Mouse (Mus musculus) kidney, embryonic 15.5 days (tissue): ENCODE measurements around the gene Cdipt. TPM values are rescaled to one million over a fixed set of nuclear protein-coding genes. Genes with fewer than 3 reads are reported as not detected.

Source experiments
- ATAC-seq: fragments of 200-750 bp; cut with Nextera tagmentation; replicated peaks from 2 replicates; pipeline ENCODE4 v1.8.0; 2017; ENCODE audit warnings: moderate TSS enrichment; ENCODE audit not compliant: low FRiP score
- H3K27ac ChIP-seq: fragments of 300-500 bp; sonication (generic); 2 replicates; pipeline ENCODE4 v1.5.1; 2015; ENCODE audit warnings: mild to moderate bottlenecking, inconsistent platforms
- H3K27me3 ChIP-seq: fragments of 300-500 bp; sonication (generic); 2 replicates; pipeline ENCODE4 v1.6.1; 2015; ENCODE audit warnings: inconsistent platforms
- H3K36me3 ChIP-seq: fragments of 300-500 bp; sonication (generic); 2 replicates; pipeline ENCODE4 v1.6.1; 2015; ENCODE audit warnings: inconsistent platforms
- H3K4me1 ChIP-seq: fragments of 300-500 bp; sonication (generic); 2 replicates; pipeline ENCODE4 v1.6.1; 2015; ENCODE audit warnings: inconsistent platforms
- H3K4me2 ChIP-seq: fragments of 300-500 bp; sonication (generic); 2 replicates; pipeline ENCODE4 v1.6.1; 2015; ENCODE audit warnings: moderate library complexity, mild to moderate bottlenecking, inconsistent platforms
- H3K4me3 ChIP-seq: fragments of 300-500 bp; sonication (generic); replicated peaks from 2 replicates; pipeline ENCODE4 v1.5.1; 2015; ENCODE audit warnings: mild to moderate bottlenecking, inconsistent platforms
- H3K9ac ChIP-seq: fragments of 300-500 bp; sonication (generic); 2 replicates; pipeline ENCODE4 v1.6.1; 2015; ENCODE audit warnings: mild to moderate bottlenecking, inconsistent platforms
- H3K9me3 ChIP-seq: fragments of 300-500 bp; sonication (generic); replicated peaks from 2 replicates; pipeline ENCODE4 v1.6.1; 2016; ENCODE audit warnings: inconsistent platforms
- WGBS: fragments of 180-500 bp; shearing (Covaris S2); methylation state at CpG from one replicate; pipeline ENCODE4 v1.1.7; 2015; ENCODE audit warnings: mixed read lengths; 5-methylcytosine and 5-hydroxymethylcytosine counted together
- polyA plus RNA-seq: library from polyadenylated mRNA; unstranded; fragments of >200 nt; fragmentation: Nextera tagmentation; extraction: Ambion mirVana; gene quantifications from 2 replicates; pipeline ENCODE4 v1.2.1, GENCODE M21; 2015

The Cdipt gene
- polyA plus RNA-seq, 1 experiment from 2014 or later = 115 TPM

GRCm38 (mm10) chr7:126975950-126976866, 494 bp downstream of the Cdipt start, which contains the start of gene Cdiptos:
Gene Cdiptos, minus strand, starts transcription at chr7:126976098.
- Histone ChIP-seq H3K4me1 (peaks cover 25% of the 10 kb centered on the region), H3K27me3 (no peaks in the 10 kb centered on the region), H3K4me2 (peak within 1 kb of the TSS; percentile 79), H3K4me3 (peak within 1 kb of the TSS; percentile 100), H3K27ac (peak within 1 kb of the TSS; percentile 92), H3K36me3 (peaks cover 34% of the 10 kb centered on the region), H3K9ac (peak within 1 kb of the TSS; percentile 99), H3K9me3 (no peaks in the 10 kb centered on the region)
- WGBS = under 1% methylated on average over 53 of the region's 55 CpGs
- peak; percentile 96 for ATAC-seq

- WGBS = 25% methylated on average over 14 of the region's 14 CpGs
- Histone ChIP-seq H3K4me3 (peak overlapping the region; percentile 100), H3K4me2 (peak overlapping the region; percentile 79), H3K4me1 (peaks cover 25% of the 10 kb centered on the region), H3K27ac (peak overlapping the region; percentile 92), H3K27me3 (no peaks in the 10 kb centered on the region), H3K36me3 (peaks cover 38% of the 10 kb centered on the region), H3K9ac (peak overlapping the region; percentile 99), H3K9me3 (no peaks in the 10 kb centered on the region)
- 0 out of 2 replicates have a peak, but pooled peaks have one; percentile 1 for ATAC-seq
These were observed 1.3 kb downstream of the Cdipt start for GRCm38 (mm10) chr7:126976878-126977459.

- Histone ChIP-seq H3K36me3 (peaks cover 38% of the 10 kb centered on the region), H3K27me3 (no peaks in the 10 kb centered on the region), H3K4me3 (no peak overlapping the region), H3K4me1 (peaks cover 25% of the 10 kb centered on the region), H3K9me3 (no peaks in the 10 kb centered on the region), H3K27ac (no peak overlapping the region), H3K4me2 (no peak overlapping the region), H3K9ac (no peak overlapping the region)
- WGBS = 90% methylated on average over 6 of the region's 6 CpGs
- ATAC-seq = no peak
These were observed 3.1 kb downstream of the Cdipt start for GRCm38 (mm10) chr7:126978841-126979240.

- WGBS = 84% methylated on average over 2 of the region's 2 CpGs
- Histone ChIP-seq H3K36me3 (peaks cover 38% of the 10 kb centered on the region), H3K4me1 (peaks cover 21% of the 10 kb centered on the region), H3K27me3 (no peaks in the 10 kb centered on the region), H3K9ac (no peak overlapping the region), H3K4me2 (no peak overlapping the region), H3K4me3 (no peak overlapping the region), H3K9me3 (no peaks in the 10 kb centered on the region), H3K27ac (no peak overlapping the region)
- no peak for ATAC-seq
These were observed 5.9 kb downstream of the Cdipt start for GRCm38 (mm10) chr7:126981601-126982000.

DNA sequence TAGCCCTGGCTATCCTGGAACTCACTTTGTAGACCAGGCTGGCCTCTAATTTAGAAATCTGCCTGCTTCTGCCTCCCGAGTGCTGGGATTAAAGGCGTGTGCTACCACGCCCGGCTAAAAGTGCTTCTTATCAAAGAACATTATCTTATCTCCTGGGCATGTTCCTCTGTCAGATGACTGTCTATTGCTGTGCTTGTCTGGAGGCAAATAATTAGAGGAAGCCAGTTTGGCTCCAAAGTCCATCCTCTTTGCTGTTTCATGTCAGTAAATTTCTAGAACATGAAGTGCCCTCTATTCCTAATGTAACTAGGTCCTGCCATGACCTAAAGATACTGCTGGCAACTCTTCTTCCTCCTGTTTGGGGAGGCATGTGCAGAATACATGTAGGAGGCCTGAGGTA, 6.3 kb downstream of the Cdipt start:
- no peaks in the 10 kb centered on the region for H3K9me3 ChIP-seq
- no peak overlapping the region for H3K4me2 ChIP-seq
- H3K9ac ChIP-seq = no peak overlapping the region
- WGBS = 83% methylated on average over 4 of the region's 4 CpGs
- H3K36me3 ChIP-seq = peaks cover 38% of the 10 kb centered on the region
- H3K27me3 ChIP-seq = no peaks in the 10 kb centered on the region
- no peak overlapping the region for H3K27ac ChIP-seq
- peaks cover 17% of the 10 kb centered on the region for H3K4me1 ChIP-seq
- no peak for ATAC-seq
- no peak overlapping the region for H3K4me3 ChIP-seq

DNA sequence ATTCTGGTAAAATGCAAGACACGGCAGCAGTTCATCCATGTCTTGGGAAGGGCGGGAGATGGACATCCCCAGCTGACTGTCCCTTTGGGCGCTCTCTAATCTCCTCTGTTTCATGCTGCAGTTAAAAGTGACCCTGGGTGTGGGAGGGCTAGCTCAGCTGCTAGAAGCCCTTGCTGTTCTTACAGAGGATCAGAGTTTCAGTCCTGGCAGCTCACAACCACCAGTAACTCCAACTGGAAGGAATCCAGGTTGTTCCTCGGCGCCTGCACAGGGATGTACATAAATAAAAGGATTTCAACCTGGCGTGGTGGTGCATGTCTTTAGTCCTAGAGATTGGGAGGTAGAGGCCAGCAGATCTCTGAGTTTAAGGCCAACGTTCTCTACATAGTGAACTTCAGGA, 7.4 kb downstream of the Cdipt start:
- no peak overlapping the region for H3K4me2 ChIP-seq
- no peaks in the 10 kb centered on the region for H3K9me3 ChIP-seq
- peaks cover 7% of the 10 kb centered on the region; the same call in 1 of the 2 replicates for H3K4me1 ChIP-seq
- H3K36me3 ChIP-seq = peaks cover 34% of the 10 kb centered on the region
- ATAC-seq = no peak
- H3K27me3 ChIP-seq = no peaks in the 10 kb centered on the region
- no peak overlapping the region for H3K4me3 ChIP-seq
- 70% methylated on average over 7 of the region's 7 CpGs for WGBS
- no peak overlapping the region for H3K27ac ChIP-seq
- no peak overlapping the region for H3K9ac ChIP-seq

DNA sequence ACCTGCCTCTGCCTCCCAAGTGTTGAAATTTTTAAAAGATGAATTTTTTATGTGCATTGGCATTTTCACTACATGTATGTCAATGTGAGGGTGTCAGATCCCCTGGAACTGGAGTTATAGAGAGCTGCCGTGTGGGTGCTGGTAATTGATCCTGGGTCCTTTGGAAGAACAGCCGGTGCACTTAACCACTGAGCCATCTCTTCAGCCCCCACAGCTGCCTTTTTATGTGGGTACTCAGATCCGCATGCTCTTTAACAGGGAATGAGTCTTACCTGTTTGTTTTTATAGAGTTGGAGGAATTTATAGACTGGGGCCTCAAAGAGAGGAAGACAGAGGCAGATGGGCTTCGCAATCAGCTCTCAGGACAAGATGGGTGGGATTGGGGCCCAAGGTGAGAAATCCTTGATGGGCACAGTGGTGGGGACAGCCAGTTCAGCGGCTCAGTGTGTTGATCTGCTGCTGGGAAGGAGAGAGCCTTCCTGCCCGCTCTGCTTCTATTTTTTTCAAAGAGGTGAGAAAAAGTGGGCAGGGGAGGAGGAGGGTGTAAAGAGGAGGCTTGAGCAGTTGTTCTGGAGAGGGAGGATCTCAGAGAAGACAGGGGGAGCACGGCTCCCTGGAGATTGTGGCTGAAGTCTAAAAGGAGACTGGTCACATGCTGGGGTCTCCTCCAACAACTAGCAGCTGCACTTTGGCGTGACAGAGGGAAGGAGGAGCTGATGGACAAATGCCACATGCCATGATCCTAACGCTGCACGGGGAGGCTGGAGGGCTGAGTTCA, 9.1 kb downstream of the Cdipt start:
- Histone ChIP-seq H3K27ac (no peak overlapping the region), H3K4me2 (no peak overlapping the region), H3K9ac (no peak overlapping the region), H3K27me3 (no peaks in the 10 kb centered on the region), H3K36me3 (peaks cover 17% of the 10 kb centered on the region), H3K9me3 (no peaks in the 10 kb centered on the region), H3K4me1 (0 out of 2 replicates have a peak, but pooled peaks cover 2% of the 10 kb centered on the region), H3K4me3 (no peak overlapping the region)
- ATAC-seq = no peak
- 22% methylated on average over 10 of the region's 10 CpGs for WGBS

GRCm38 (mm10) chr7:126986319-126986718, 10.6 kb downstream of the Cdipt start:
- 39% methylated on average over 9 of the region's 9 CpGs for WGBS
- Histone ChIP-seq H3K9ac (no peak overlapping the region), H3K9me3 (no peaks in the 10 kb centered on the region), H3K4me3 (no peak overlapping the region), H3K36me3 (peaks cover 3% of the 10 kb centered on the region), H3K4me1 (0 out of 2 replicates have a peak, but pooled peaks cover 2% of the 10 kb centered on the region), H3K27me3 (no peaks in the 10 kb centered on the region), H3K27ac (no peak overlapping the region), H3K4me2 (no peak overlapping the region)
- peak; percentile 66 for ATAC-seq

GRCm38 (mm10) chr7:126988816-126989215, 13.1 kb downstream of the Cdipt start:
- Histone ChIP-seq H3K27me3 (no peaks in the 10 kb centered on the region), H3K4me3 (no peak overlapping the region), H3K36me3 (no peaks in the 10 kb centered on the region), H3K4me2 (no peak overlapping the region), H3K9me3 (no peaks in the 10 kb centered on the region), H3K4me1 (0 out of 2 replicates have a peak, but pooled peaks cover 6% of the 10 kb centered on the region), H3K9ac (no peak overlapping the region), H3K27ac (no peak overlapping the region)
- 74% methylated on average over 8 of the region's 8 CpGs for WGBS
- no peak for ATAC-seq

GRCm38 (mm10) chr7:126996449-126996848, 20.7 kb downstream of the Cdipt start:
- no peak for ATAC-seq
- H3K4me2 ChIP-seq = no peak overlapping the region
- peaks cover 9% of the 10 kb centered on the region; the same call in 1 of the 2 replicates for H3K36me3 ChIP-seq
- no peak overlapping the region for H3K4me3 ChIP-seq
- no peaks in the 10 kb centered on the region for H3K27me3 ChIP-seq
- H3K4me1 ChIP-seq = 0 out of 2 replicates have a peak, but pooled peaks cover 4% of the 10 kb centered on the region
- 82% methylated on average over 4 of the region's 4 CpGs for WGBS
- no peak overlapping the region for H3K9ac ChIP-seq
- no peak overlapping the region for H3K27ac ChIP-seq
- H3K9me3 ChIP-seq = 0 out of 2 replicates have a peak, but pooled peaks cover 5% of the 10 kb centered on the region

DNA sequence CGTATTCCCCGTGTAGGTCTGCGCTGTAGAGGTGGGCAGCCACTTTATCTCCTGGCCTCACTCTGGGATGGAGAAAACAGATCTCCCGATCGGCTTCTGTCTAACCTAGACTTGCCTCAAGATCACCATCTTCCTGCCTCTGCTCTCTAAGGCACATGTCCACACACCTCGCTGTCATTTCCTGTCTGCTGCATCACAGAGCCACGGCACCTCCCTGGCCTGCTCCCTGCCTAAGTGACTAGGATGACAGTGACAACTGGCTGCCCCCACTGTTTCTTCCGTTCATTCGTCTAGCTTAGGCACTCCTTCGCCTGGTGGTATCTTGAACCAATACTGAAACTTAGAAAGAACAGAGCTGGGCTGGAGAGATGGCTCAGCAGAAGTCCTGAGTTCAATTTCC, 23.9 kb downstream of the Cdipt start:
- Histone ChIP-seq H3K27ac (no peak overlapping the region), H3K4me2 (no peak overlapping the region), H3K9me3 (0 out of 2 replicates have a peak, but pooled peaks cover 5% of the 10 kb centered on the region), H3K36me3 (peaks cover 9% of the 10 kb centered on the region; the same call in 1 of the 2 replicates), H3K4me3 (no peak overlapping the region), H3K9ac (no peak overlapping the region), H3K4me1 (no peaks in the 10 kb centered on the region), H3K27me3 (no peaks in the 10 kb centered on the region)
- WGBS = 76% methylated on average over 10 of the region's 10 CpGs
- ATAC-seq = no peak
